7 mouse cellular contexts compared by ENCODE assay signal in genomic region chr3:145963101-145964017, GRCm38 (mm10). TPM values are rescaled to one million over a fixed set of nuclear protein-coding genes. Genes with fewer than 3 reads are reported as not detected.
DNase-seq lines count a peak whose midpoint lies in the region; ATAC-seq lines count a peak whose summit lies in the region.

No protein-coding gene starts in this region.

- H3K36me3 ChIP-seq in embryonic facial prominence, embryonic 11.5 days (replicated peaks; ENCODE audit: control insufficient read depth, insufficient read depth, low read depth, low read length): no peaks in the 10 kb centered on the region
- no peaks in the 10 kb centered on the region for H3K36me3 ChIP-seq in heart, embryonic 16.5 days (ENCODE audit: control insufficient read depth, insufficient read depth)

- 12% methylated on average over 31 of the region's 31 CpGs for WGBS in embryonic facial prominence, embryonic 11.5 days
- WGBS in heart, embryonic 16.5 days: 12% methylated on average over 31 of the region's 31 CpGs

- H3K9ac ChIP-seq in embryonic facial prominence, embryonic 11.5 days (replicated peaks; ENCODE audit: low read length): no peak overlapping the region; the same call in 1 of the 2 replicates
- H3K9ac ChIP-seq in heart, embryonic 16.5 days (ENCODE audit: low read length): peak overlapping the region; percentile 74

- peak; percentile 57; the same call in 1 of the 2 replicates for ATAC-seq in embryonic facial prominence, embryonic 11.5 days (replicated peaks; ENCODE audit: insufficient number of reproducible peaks, low FRiP score, low TSS enrichment, low read depth)
- no peak; the same call in 1 of the 2 replicates for ATAC-seq in heart, embryonic 16.5 days (replicated peaks; ENCODE audit: extremely low read depth, insufficient read depth, low FRiP score)
- peak; percentile 38 for ATAC-seq in megakaryocyte progenitor cell, adult 5-6 weeks (replicated peaks; ENCODE audit: poor library complexity)
- no peak for ATAC-seq in inflammation-experienced regulatory T-cells, adult 6 months

- H3K27me3 ChIP-seq in embryonic facial prominence, embryonic 11.5 days (ENCODE audit: control insufficient read depth, insufficient read depth, low read length): peaks cover 15% of the 10 kb centered on the region; the same call in 1 of the 2 replicates
- no peaks in the 10 kb centered on the region for H3K27me3 ChIP-seq in heart, embryonic 16.5 days (ENCODE audit: control insufficient read depth, insufficient read depth, low read length)

- H3K27ac ChIP-seq in embryonic facial prominence, embryonic 11.5 days (replicated peaks; ENCODE audit: low read depth, low read length): no peak overlapping the region
- H3K27ac ChIP-seq in heart, embryonic 16.5 days (ENCODE audit: low read length): peak overlapping the region; percentile 96

- no peak for DNase-seq in embryonic facial prominence, embryonic 11.5 days (ENCODE audit: low spot score)
- DNase-seq in kidney, postnatal 36 days: peak; percentile 59 to 62
- DNase-seq in T-cell, adult 2 months (ENCODE audit: low spot score): no peak
- DNase-seq in urinary bladder, postnatal 25 days (ENCODE audit: low spot score): no peak

- H3K4me3 ChIP-seq in embryonic facial prominence, embryonic 11.5 days (ENCODE audit: low read depth, low read length): peak overlapping the region; percentile 8; the same call in 1 of the 2 replicates
- peak overlapping the region; percentile 32 for H3K4me3 ChIP-seq in heart, embryonic 16.5 days (ENCODE audit: low read length)

- peak overlapping the region; percentile 23 for H3K4me2 ChIP-seq in embryonic facial prominence, embryonic 11.5 days (ENCODE audit: low read depth, low read length)
- H3K4me2 ChIP-seq in heart, embryonic 16.5 days (ENCODE audit: low read depth, low read length): peak overlapping the region; percentile 60

- H3K9me3 ChIP-seq in embryonic facial prominence, embryonic 11.5 days (replicated peaks; ENCODE audit: control insufficient read depth, low read length): no peaks in the 10 kb centered on the region
- H3K9me3 ChIP-seq in heart, embryonic 16.5 days (replicated peaks; ENCODE audit: control insufficient read depth, low read length): 0 out of 2 replicates have a peak, but pooled peaks cover under 1% of the 10 kb centered on the region

- H3K4me1 ChIP-seq in embryonic facial prominence, embryonic 11.5 days (ENCODE audit: control insufficient read depth, insufficient read depth, low read length): peaks cover 4% of the 10 kb centered on the region; the same call in 1 of the 2 replicates
- peaks cover 43% of the 10 kb centered on the region for H3K4me1 ChIP-seq in heart, embryonic 16.5 days (ENCODE audit: control insufficient read depth, insufficient read depth, low read length)

RNA-seq across cellular contexts. Expression of gene Syde2, which starts 24.3 kb away (rescaled TPM):
- 1.9 and 2.0 TPM in 2 replicates for polyA plus RNA-seq in embryonic facial prominence, embryonic 11.5 days (2014; fragmentation: Nextera tagmentation; extraction: Ambion mirVana)
- 10.2 and 10.3 TPM in 2 replicates for polyA plus RNA-seq in heart, embryonic 16.5 days (2015; fragmentation: Nextera tagmentation; extraction: Ambion mirVana)
- total RNA-seq in megakaryocyte progenitor cell, adult 5-6 weeks (2015): 3.7 and 4.9 TPM in 2 replicates
- total RNA-seq in megakaryocyte progenitor cell, adult 5-6 weeks (2017): 3.2 and 5.0 TPM in 2 replicates
- under 1 TPM in 1 of 3 experiments, not detected in 2; 0.13 TPM for polyA plus RNA-seq in inflammation-experienced regulatory T-cells, adult 6 months (2017; shearing (Covaris generic))

RNA-seq across cellular contexts. Expression of gene 2410004B18Rik, which starts 25.5 kb away (rescaled TPM):
- polyA plus RNA-seq in embryonic facial prominence, embryonic 11.5 days (2014; fragmentation: Nextera tagmentation; extraction: Ambion mirVana): 57.8 and 70.0 TPM in 2 replicates
- polyA plus RNA-seq in heart, embryonic 16.5 days (2015; fragmentation: Nextera tagmentation; extraction: Ambion mirVana): 39.6 and 45.5 TPM in 2 replicates
- total RNA-seq in megakaryocyte progenitor cell, adult 5-6 weeks (2015): 25.3 and 42.3 TPM in 2 replicates
- 13.3 and 14.0 TPM in 2 replicates for total RNA-seq in megakaryocyte progenitor cell, adult 5-6 weeks (2017)
- polyA plus RNA-seq in inflammation-experienced regulatory T-cells, adult 6 months (2017; shearing (Covaris generic)): 10 to 100 TPM; 13.8 to 21.9 (median 20.6) TPM

RNA-seq across cellular contexts. Expression of gene Bcl10, which starts 40.8 kb away (rescaled TPM):
- 59.5 and 61.5 TPM in 2 replicates for polyA plus RNA-seq in embryonic facial prominence, embryonic 11.5 days (2014; fragmentation: Nextera tagmentation; extraction: Ambion mirVana)
- polyA plus RNA-seq in heart, embryonic 16.5 days (2015; fragmentation: Nextera tagmentation; extraction: Ambion mirVana): 41.8 and 49.1 TPM in 2 replicates
- 41.2 and 43.6 TPM in 2 replicates for total RNA-seq in megakaryocyte progenitor cell, adult 5-6 weeks (2015)
- 33.8 and 39.0 TPM in 2 replicates for total RNA-seq in megakaryocyte progenitor cell, adult 5-6 weeks (2017)
- polyA plus RNA-seq in inflammation-experienced regulatory T-cells, adult 6 months (2017; shearing (Covaris generic)): 10 to 100 TPM; 52.3 to 61.9 (median 55.5) TPM

Comparison
In these comparisons a context has a peak if more than half of its experiments do, and no peak if none do; other contexts are left out.
1. ATAC-seq: peak in embryonic facial prominence, embryonic 11.5 days (single experiment) and megakaryocyte progenitor cell, adult 5-6 weeks (single experiment); none in heart, embryonic 16.5 days (single experiment) and inflammation-experienced regulatory T-cells, adult 6 months (single experiment).
2. DNase-seq: peak in kidney, postnatal 36 days (2 of 2); none in embryonic facial prominence, embryonic 11.5 days (single experiment), T-cell, adult 2 months (single experiment) and urinary bladder, postnatal 25 days (single experiment).